Mouse (Mus musculus): ENCODE data around the gene Gm29564. TPM values are rescaled to one million over a fixed set of nuclear protein-coding genes. Genes with fewer than 3 reads are reported as not detected.
"Not testable (repeated sequence)": the region's sequence is repeated elsewhere in the genome, so short reads cannot be mapped to it uniquely, and the experiment has no call there.

The Gm29564 gene
- total RNA-seq (2021): not detected
- long read RNA-seq, experiment 1: 0 reads
- long read RNA-seq, experiment 2: 0 reads

DNA sequence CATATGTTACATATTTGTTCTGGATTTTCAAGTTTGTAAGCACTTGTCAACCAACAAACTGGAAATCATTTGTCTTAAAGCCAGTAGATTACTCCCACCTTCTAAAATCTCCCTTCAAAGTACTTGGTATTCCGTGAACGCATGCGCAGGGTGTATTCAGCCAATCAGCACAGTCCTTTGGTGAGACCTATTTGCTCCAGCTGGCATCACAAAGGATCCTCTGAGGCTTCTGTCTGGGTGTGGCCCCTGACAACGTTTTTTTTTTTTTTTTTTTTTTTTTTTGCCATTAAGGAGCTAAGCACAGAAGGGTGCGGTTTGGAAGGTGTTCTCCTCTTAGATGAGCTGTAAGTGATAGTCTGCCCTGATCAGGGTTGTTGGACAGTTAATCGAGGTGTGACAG lies at the start of gene Gm29564:
Gene Gm29564 (plus strand): TSS at position 301 of the 400 bp plus-strand sequence.
- DNase-seq (ENCODE audit: low spot score in 2 of 2): not testable (repeated sequence)

Other genes starting within 250 kb of the Gm29564 start
- gene Gm20867, start 249.8 kb upstream of the Gm29564 start, total RNA-seq (2021): not detected